Mouse (Mus musculus) fat pad, adult 2 months (tissue): ENCODE data around the gene Krtap3-2.
"Not testable (repeated sequence)": the region's sequence is repeated elsewhere in the genome, so short reads cannot be mapped to it uniquely, and the experiment has no call there.

Source experiments
- DNase-seq: peaks from one replicate; pipeline ENCODE4 v3.0.0-alpha.2; 2011; ENCODE audit warnings: low read depth, low spot score; ENCODE audit errors: extremely low read depth

Krtap3-2 gene

GRCm38 (mm10) chr11:99556753-99557152 is at the start of gene Krtap3-2:
TSS of gene Krtap3-2 (minus strand) at chr11:99556853.
- no peak for DNase-seq

GRCm38 (mm10) chr11:99603208-99603607 is 46.6 kb upstream of the Krtap3-2 start, which contains the start of gene Gm11938:
TSS of gene Gm11938 (minus strand) at chr11:99603308.
- DNase-seq, result not testable (repeated sequence)

- DNase-seq, result not testable (repeated sequence)
Observed at GRCm38 (mm10) chr11:99597742-99598141, 41.1 kb upstream of the Krtap3-2 start, which contains the start of gene Krtap9-3. TSS of gene Krtap9-3 (minus strand) at chr11:99598105.

- DNase-seq, result no peak
Observed at GRCm38 (mm10) chr11:99590981-99591380, 34.3 kb upstream of the Krtap3-2 start, which contains the start of gene Krtap1-3. TSS of gene Krtap1-3 (minus strand) at chr11:99591339.

GRCm38 (mm10) chr11:99585096-99585495 is 28.4 kb upstream of the Krtap3-2 start:
- no peak for DNase-seq

- DNase-seq, result no peak
Observed at GRCm38 (mm10) chr11:99583245-99583704, 26.6 kb upstream of the Krtap3-2 start, which contains the start of gene Krtap1-4. TSS of gene Krtap1-4 (minus strand) at chr11:99583654.

- DNase-seq, result no peak
Observed at GRCm38 (mm10) chr11:99581564-99581963, 24.9 kb upstream of the Krtap3-2 start.

- no peak for DNase-seq
Observed at GRCm38 (mm10) chr11:99581051-99581450, 24.4 kb upstream of the Krtap3-2 start.

- DNase-seq, result no peak
Observed at GRCm38 (mm10) chr11:99580636-99581035, 24.0 kb upstream of the Krtap3-2 start, which contains the start of gene Krtap1-5. TSS of gene Krtap1-5 (minus strand) at chr11:99581016.

GRCm38 (mm10) chr11:99574106-99574505 is 17.5 kb upstream of the Krtap3-2 start:
- no peak for DNase-seq

- DNase-seq, result no peak
Observed at GRCm38 (mm10) chr11:99573164-99573563, 16.5 kb upstream of the Krtap3-2 start.

- DNase-seq, result no peak
Observed at GRCm38 (mm10) chr11:99566530-99566929, 9.9 kb upstream of the Krtap3-2 start, which contains the start of gene Krtap3-1. TSS of gene Krtap3-1 (minus strand) at chr11:99566630.

GRCm38 (mm10) chr11:99562580-99562979 is 5.9 kb upstream of the Krtap3-2 start:
- DNase-seq, result no peak

GRCm38 (mm10) chr11:99559366-99559765 is 2.7 kb upstream of the Krtap3-2 start, which contains the start of gene Gm11939:
TSS of gene Gm11939 (minus strand) at chr11:99559466.
- no peak for DNase-seq

- no peak for DNase-seq
Observed at GRCm38 (mm10) chr11:99557976-99558745, 1.5 kb upstream of the Krtap3-2 start.

GRCm38 (mm10) chr11:99556195-99556594 is 458 bp downstream of the Krtap3-2 start:
- DNase-seq, result no peak

- no peak for DNase-seq
Observed at GRCm38 (mm10) chr11:99550765-99551164, 5.9 kb downstream of the Krtap3-2 start, which contains the start of gene Krtap3-3. TSS of gene Krtap3-3 (minus strand) at chr11:99550865.

- DNase-seq, result no peak
Observed at GRCm38 (mm10) chr11:99547892-99548291, 8.8 kb downstream of the Krtap3-2 start.

- no peak for DNase-seq
Observed at GRCm38 (mm10) chr11:99539721-99540120, 16.9 kb downstream of the Krtap3-2 start.

- DNase-seq, result no peak
Observed at GRCm38 (mm10) chr11:99521288-99521860, 35.3 kb downstream of the Krtap3-2 start, which contains the start of gene Krt39. TSS of gene Krt39 (minus strand) at chr11:99521338.

GRCm38 (mm10) chr11:99514098-99514497 is 42.6 kb downstream of the Krtap3-2 start:
- no peak for DNase-seq
